Mouse (Mus musculus) liver, postnatal 0 days (tissue): ENCODE measurements at regions not wholly inside any gene's neighbourhood (a gene's known extent, or its start where the extent isn't known, plus 50 kb on each side); places are given as distances from the start of the nearest gene placed in this dataset.

Source experiments
- CTCF ChIP-seq: sonication (generic); IDR thresholded peaks from 2 replicates; pipeline ENCODE4 v1.5.1; 2016; ENCODE audit warnings: antibody characterized with exemption, low read depth
- EP300 ChIP-seq: IDR thresholded peaks from 2 replicates; pipeline ENCODE4 v1.6.1; 2016; ENCODE audit warnings: antibody characterized with exemption, low read depth, mild to moderate bottlenecking

DNA sequence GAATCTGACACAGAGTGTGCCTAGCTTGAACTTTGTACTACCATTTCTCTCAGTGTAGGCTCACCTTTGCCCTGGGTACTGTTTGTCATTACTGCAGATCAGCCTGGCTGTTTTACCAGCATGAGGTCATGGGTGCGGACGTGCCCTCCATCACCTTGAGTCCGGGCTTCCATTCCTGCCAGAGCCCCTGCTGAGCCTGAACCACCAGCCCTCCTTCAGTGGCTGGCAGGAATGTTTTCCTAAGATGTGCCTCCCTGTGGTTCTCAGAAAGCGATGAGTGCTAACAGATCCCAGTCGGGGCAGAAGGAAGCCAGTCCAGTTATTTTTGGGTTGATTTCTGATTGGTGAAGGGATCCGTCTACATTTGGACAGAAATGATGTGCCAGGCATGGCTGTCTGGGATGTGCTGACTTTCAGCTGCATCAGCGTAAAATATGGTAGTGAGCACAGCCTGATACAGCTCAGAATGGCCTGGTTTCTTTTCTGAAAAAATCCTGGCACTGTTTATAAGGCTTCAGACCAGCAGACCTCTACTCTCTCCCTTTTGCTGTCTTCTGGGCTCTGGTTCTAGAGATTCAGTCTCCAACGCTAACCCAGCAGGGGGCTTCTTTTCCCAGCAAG is 324.0 kb upstream of the Nfe2l3 start:
- no peak for TF ChIP-seq CTCF
- TF ChIP-seq EP300, result no peak
